Mouse (Mus musculus): Measurements from ENCODE around the gene Lnx1. TPM values are rescaled to one million over a fixed set of nuclear protein-coding genes. Genes with fewer than 3 reads are reported as not detected.

Gene Lnx1
- polyA plus RNA-seq, 1 experiment from 2014 or later: 4.8 TPM

- WGBS: 26% methylated on average over 2 of the region's 2 CpGs
- TF ChIP-seq CTCF (IDR thresholded peaks at IDR 0.05; ENCODE audit: low read depth): no peak
- H3K27ac ChIP-seq (ENCODE audit: low read depth): peak overlapping the region; percentile 75
Measured at GRCm38 (mm10) chr5:74688822-74689221, 13.9 kb downstream of the Lnx1 start.

DNA sequence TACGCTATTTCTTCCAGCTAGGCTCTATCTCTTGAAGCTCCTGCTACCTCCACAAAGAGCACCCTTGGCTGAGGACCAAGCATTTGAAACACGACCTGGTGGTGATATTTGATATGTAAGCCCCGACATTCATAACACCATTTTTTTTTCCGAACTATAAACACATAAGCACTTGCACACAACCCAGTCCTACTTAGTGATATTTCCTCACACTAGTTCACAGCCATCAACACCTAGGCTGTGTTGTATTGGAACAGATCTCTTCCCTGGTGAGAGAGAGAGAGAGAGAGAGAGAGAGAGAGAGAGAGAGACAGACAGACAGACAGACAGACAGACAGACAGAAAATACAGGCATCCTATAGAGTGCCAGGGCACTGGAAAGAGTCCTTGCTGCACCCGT lies 17.8 kb downstream of the Lnx1 start:
- Histone ChIP-seq H3K9me3 (ENCODE audit: low read depth, low read length) (no peaks in the 10 kb centered on the region), H3K4me3 (ENCODE audit: low read depth, low read length) (no peak overlapping the region), H3K4me1 (ENCODE audit: insufficient read depth) (peaks cover 20% of the 10 kb centered on the region; the same call in 1 of the 2 replicates), H3K36me3 (ENCODE audit: insufficient read depth) (no peaks in the 10 kb centered on the region), H3K9ac (no peak overlapping the region), H3K27ac (ENCODE audit: low read depth) (no peak overlapping the region), H3K4me2 (no peak overlapping the region), H3K27me3 (ENCODE audit: insufficient read depth, low read length) (no peaks in the 10 kb centered on the region)
- WGBS: 39% methylated on average over 5 of the region's 5 CpGs
- DNase-seq: no peak
- no peak for TF ChIP-seq CTCF (IDR thresholded peaks at IDR 0.05; ENCODE audit: low read depth)
- ATAC-seq (ENCODE audit: insufficient read depth): no peak

More at GRCm38 (mm10) chr5:74688822-74689221, 13.9 kb downstream of the Lnx1 start:
- H3K4me2 ChIP-seq: no peak overlapping the region
- H3K4me1 ChIP-seq (ENCODE audit: insufficient read depth): peaks cover 19% of the 10 kb centered on the region; the same call in 1 of the 2 replicates
- no peak overlapping the region for H3K4me3 ChIP-seq (ENCODE audit: low read depth, low read length)
- peak; percentile 95 for DNase-seq
- H3K9me3 ChIP-seq (ENCODE audit: low read depth, low read length): no peaks in the 10 kb centered on the region
- no peak overlapping the region for H3K9ac ChIP-seq
- peak; percentile 88 for ATAC-seq (ENCODE audit: insufficient read depth)
- H3K36me3 ChIP-seq (ENCODE audit: insufficient read depth): no peaks in the 10 kb centered on the region
- H3K27me3 ChIP-seq (ENCODE audit: insufficient read depth, low read length): no peaks in the 10 kb centered on the region

- Histone ChIP-seq H3K27ac (ENCODE audit: low read depth) (no peak overlapping the region), H3K4me2 (no peak overlapping the region), H3K27me3 (ENCODE audit: insufficient read depth, low read length) (no peaks in the 10 kb centered on the region), H3K9me3 (ENCODE audit: low read depth, low read length) (no peaks in the 10 kb centered on the region), H3K4me3 (ENCODE audit: low read depth, low read length) (no peak overlapping the region), H3K36me3 (ENCODE audit: insufficient read depth) (no peaks in the 10 kb centered on the region), H3K9ac (no peak overlapping the region), H3K4me1 (ENCODE audit: insufficient read depth) (peaks cover 14% of the 10 kb centered on the region; the same call in 1 of the 2 replicates)
- no peak for TF ChIP-seq CTCF (IDR thresholded peaks at IDR 0.05; ENCODE audit: low read depth)
- WGBS: 53% methylated on average over 2 of the region's 2 CpGs
- DNase-seq: no peak
- ATAC-seq (ENCODE audit: insufficient read depth): no peak
Measured at GRCm38 (mm10) chr5:74683832-74684231, 18.9 kb downstream of the Lnx1 start.

GRCm38 (mm10) chr5:74682735-74683134 lies 20.0 kb downstream of the Lnx1 start:
- Histone ChIP-seq H3K4me1 (ENCODE audit: insufficient read depth) (peaks cover 6% of the 10 kb centered on the region; the same call in 1 of the 2 replicates), H3K27me3 (ENCODE audit: insufficient read depth, low read length) (no peaks in the 10 kb centered on the region), H3K9me3 (ENCODE audit: low read depth, low read length) (no peaks in the 10 kb centered on the region), H3K36me3 (ENCODE audit: insufficient read depth) (no peaks in the 10 kb centered on the region), H3K9ac (no peak overlapping the region), H3K27ac (ENCODE audit: low read depth) (no peak overlapping the region), H3K4me2 (no peak overlapping the region), H3K4me3 (ENCODE audit: low read depth, low read length) (no peak overlapping the region)
- 95% methylated on average over 1 of the region's 1 CpGs for WGBS
- DNase-seq (no peak), ATAC-seq (ENCODE audit: insufficient read depth) (no peak)
- no peak for TF ChIP-seq CTCF (IDR thresholded peaks at IDR 0.05; ENCODE audit: low read depth)

DNA sequence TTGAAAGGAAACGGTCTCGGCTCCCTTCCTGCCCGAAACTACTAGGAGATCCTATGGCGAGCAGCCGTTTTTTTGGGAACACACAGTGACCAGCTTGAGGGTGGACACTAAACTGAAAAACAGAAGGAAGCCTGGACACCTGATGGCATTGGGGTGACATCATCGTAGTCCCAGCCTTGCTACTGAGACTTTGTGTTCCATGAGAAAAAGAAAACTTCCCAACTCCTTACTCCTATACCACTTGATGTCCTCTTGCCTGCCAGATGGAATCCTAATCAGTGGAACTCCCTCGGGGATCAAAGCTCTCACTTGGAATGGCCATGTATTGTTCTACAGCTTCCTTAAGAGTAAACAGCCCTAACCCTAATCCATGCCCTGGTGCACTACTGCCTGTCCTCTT lies 23.1 kb downstream of the Lnx1 start:
- Histone ChIP-seq H3K36me3 (ENCODE audit: insufficient read depth) (no peaks in the 10 kb centered on the region), H3K4me2 (no peak overlapping the region), H3K27ac (ENCODE audit: low read depth) (no peak overlapping the region), H3K4me1 (ENCODE audit: insufficient read depth) (0 out of 2 replicates have a peak, but pooled peaks cover 3% of the 10 kb centered on the region), H3K9ac (no peak overlapping the region), H3K4me3 (ENCODE audit: low read depth, low read length) (no peak overlapping the region), H3K27me3 (ENCODE audit: insufficient read depth, low read length) (no peaks in the 10 kb centered on the region), H3K9me3 (ENCODE audit: low read depth, low read length) (no peaks in the 10 kb centered on the region)
- no peak for ATAC-seq (ENCODE audit: insufficient read depth)
- WGBS: 75% methylated on average over 7 of the region's 7 CpGs
- no peak for DNase-seq
- no peak for TF ChIP-seq CTCF (IDR thresholded peaks at IDR 0.05; ENCODE audit: low read depth)

GRCm38 (mm10) chr5:74678693-74679092 lies 24.0 kb downstream of the Lnx1 start:
- Histone ChIP-seq H3K4me2 (no peak overlapping the region), H3K9ac (no peak overlapping the region), H3K4me3 (ENCODE audit: low read depth, low read length) (no peak overlapping the region), H3K36me3 (ENCODE audit: insufficient read depth) (no peaks in the 10 kb centered on the region), H3K9me3 (ENCODE audit: low read depth, low read length) (no peaks in the 10 kb centered on the region), H3K27me3 (ENCODE audit: insufficient read depth, low read length) (no peaks in the 10 kb centered on the region), H3K27ac (ENCODE audit: low read depth) (no peak overlapping the region), H3K4me1 (ENCODE audit: insufficient read depth) (0 out of 2 replicates have a peak, but pooled peaks cover 3% of the 10 kb centered on the region)
- WGBS: 89% methylated on average over 5 of the region's 5 CpGs
- ATAC-seq (ENCODE audit: insufficient read depth) (no peak), DNase-seq (no peak)
- no peak for TF ChIP-seq CTCF (IDR thresholded peaks at IDR 0.05; ENCODE audit: low read depth)

DNA sequence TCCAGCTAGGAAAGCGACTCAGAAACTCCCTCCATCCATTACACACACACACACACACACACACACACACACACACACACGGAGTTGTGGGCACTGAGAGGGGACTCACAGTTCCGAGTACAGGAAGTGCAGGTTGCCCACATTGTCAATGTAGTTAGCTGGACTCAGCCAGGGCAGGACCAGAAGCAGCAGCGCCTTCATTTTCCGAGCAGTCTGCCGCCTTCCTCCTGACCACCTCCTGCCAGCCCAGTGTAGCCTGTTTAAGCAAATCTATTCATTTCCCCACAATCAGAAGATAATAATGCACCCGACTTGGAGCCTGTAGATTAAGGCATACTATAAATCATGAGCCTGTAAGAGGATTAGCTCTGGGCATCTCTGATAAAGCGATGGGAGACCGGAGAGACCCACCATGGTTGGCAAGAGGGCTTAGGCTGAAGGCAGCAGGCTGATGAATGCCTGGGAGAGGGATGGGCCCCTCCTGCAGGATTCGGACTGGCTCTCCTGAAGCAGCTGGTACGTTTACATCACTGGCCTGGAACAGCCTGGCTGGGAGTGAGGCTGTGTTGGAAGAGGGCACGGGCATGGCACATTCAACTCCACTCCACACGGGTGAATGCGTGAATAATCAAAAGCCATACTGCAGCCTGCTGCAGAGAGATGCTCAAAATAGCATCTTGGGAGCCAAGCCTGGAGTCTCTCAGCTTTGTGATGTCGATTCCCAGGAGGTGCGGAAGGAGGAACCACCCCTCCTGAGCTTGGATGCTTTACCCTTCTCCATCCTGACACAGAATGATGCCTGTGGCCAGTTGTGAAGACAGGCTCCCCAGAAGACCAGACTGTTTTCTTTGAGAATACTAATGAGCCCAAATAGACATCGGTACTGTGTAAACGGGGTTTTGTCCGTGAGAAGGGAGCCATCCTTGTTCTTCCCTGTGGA lies 25.0 kb downstream of the Lnx1 start:
- TF ChIP-seq CTCF (IDR thresholded peaks at IDR 0.05; ENCODE audit: low read depth): no peak
- WGBS: 61% methylated on average over 19 of the region's 19 CpGs
- ATAC-seq (ENCODE audit: insufficient read depth): no peak; the same call in 1 of the 2 replicates
- Histone ChIP-seq H3K9me3 (ENCODE audit: low read depth, low read length) (no peaks in the 10 kb centered on the region), H3K36me3 (ENCODE audit: insufficient read depth) (no peaks in the 10 kb centered on the region), H3K9ac (no peak overlapping the region), H3K4me3 (ENCODE audit: low read depth, low read length) (no peak overlapping the region), H3K27ac (ENCODE audit: low read depth) (no peak overlapping the region), H3K27me3 (ENCODE audit: insufficient read depth, low read length) (no peaks in the 10 kb centered on the region), H3K4me2 (no peak overlapping the region), H3K4me1 (ENCODE audit: insufficient read depth) (no peaks in the 10 kb centered on the region)
- DNase-seq: no peak

Measured in lung, embryonic 14.5 days (tissue).